Mouse (Mus musculus) liver, postnatal 0 days (tissue): Measurements from ENCODE around the gene Epha2.

Experiments used
- CTCF ChIP-seq: sonication (generic); IDR thresholded peaks from 2 replicates; pipeline ENCODE4 v1.5.1; 2016; ENCODE audit warnings: antibody characterized with exemption, low read depth
- EP300 ChIP-seq: IDR thresholded peaks from 2 replicates; pipeline ENCODE4 v1.6.1; 2016; ENCODE audit warnings: antibody characterized with exemption, low read depth, mild to moderate bottlenecking

GRCm38 (mm10) chr4:141304223-141304611 lies 3.2 kb downstream of the Epha2 start:
- TF ChIP-seq CTCF (no peak), EP300 (no peak)
